Mouse (Mus musculus): ENCODE results near the gene Pick1.

DNA sequence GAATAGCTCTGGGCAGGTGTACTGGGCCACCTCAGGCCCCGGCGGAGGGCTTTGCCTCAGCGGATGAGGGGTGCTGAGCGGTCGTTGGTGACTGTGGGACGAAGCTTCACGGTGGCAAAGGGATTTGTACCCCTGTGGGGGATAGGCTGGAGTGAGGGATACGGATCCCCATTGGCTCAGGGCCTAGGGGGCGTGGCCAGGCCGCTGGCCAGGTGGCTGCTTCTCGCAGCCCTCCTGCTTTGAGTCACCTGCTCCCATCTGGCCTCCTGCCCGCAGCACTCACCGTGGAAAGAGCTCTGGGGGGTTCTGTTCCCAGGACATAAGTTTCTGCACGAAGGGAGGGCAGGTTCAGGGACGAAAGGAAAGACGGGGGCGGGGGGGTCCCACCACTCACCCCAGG, 29.5 kb downstream of the Pick1 start:
- TF ChIP-seq CTCF (IDR thresholded peaks at IDR 0.05; ENCODE audit: control insufficient read depth, insufficient read depth, insufficient read length) (no peak), MAX (IDR thresholded peaks at IDR 0.05) (no peak), CEBPB (IDR thresholded peaks at IDR 0.05; ENCODE audit: low read depth) (no peak), MYOD1 (IDR thresholded peaks at IDR 0.05; ENCODE audit: control insufficient read depth, insufficient read length, low read depth) (no peak), MYOG (IDR thresholded peaks at IDR 0.05; ENCODE audit: control insufficient read depth, extremely low read depth, insufficient read length) (no peak), USF1 (IDR thresholded peaks at IDR 0.05; ENCODE audit: low read depth) (no peak)

Measured in C2C12 (cell line).